Mouse (Mus musculus) liver, embryonic 14.5 days (tissue): ENCODE measurements at regions not wholly inside any gene's neighbourhood (a gene's known extent, or its start where the extent isn't known, plus 50 kb on each side); places are given as distances from the start of the nearest gene placed in this dataset.

ENCODE experiments used
- ATAC-seq: fragments of 200-750 bp; cut with Nextera tagmentation; 2 replicates; pipeline ENCODE4 v1.8.0; 2017; ENCODE audit warnings: moderate number of reproducible peaks, mild to moderate bottlenecking, moderate library complexity; ENCODE audit not compliant: insufficient read depth
- DNase-seq, 3 experiments: peaks; one replicate each; pipeline ENCODE4 v3.0.0-alpha.2; 2012 to 2013; ENCODE audit warnings: low read depth in 3 of 3, low spot score in 3 of 3
- H3K27ac ChIP-seq: fragments of 300-500 bp; sonication (generic); 2 replicates; pipeline ENCODE4 v1.5.1; 2014; ENCODE audit warnings: moderate library complexity, mild to moderate bottlenecking, control low read depth, inconsistent platforms
- H3K27me3 ChIP-seq: fragments of 300-500 bp; sonication (generic); 2 replicates; pipeline ENCODE4 v1.6.1; 2014; ENCODE audit warnings: mild to moderate bottlenecking, low read length, moderate library complexity; ENCODE audit not compliant: control insufficient read depth, insufficient read depth
- H3K36me3 ChIP-seq: fragments of 300-500 bp; sonication (generic); replicated peaks from 2 replicates; pipeline ENCODE4 v1.6.1; 2014; ENCODE audit warnings: low read depth; ENCODE audit not compliant: control insufficient read depth, insufficient read depth
- H3K4me1 ChIP-seq, 2 experiments: fragments of 200-500 bp in 1 of 2; fragments of 300-500 bp in 1 of 2; sonication (generic) in 1 of 2; replicated peaks; 2 replicates each; pipeline ENCODE4 v1.6.1; 2012 to 2014; ENCODE audit warnings: antibody characterized with exemption in 1 of 2, inconsistent platforms in 1 of 2, low read length in 1 of 2; ENCODE audit not compliant: control insufficient read depth in 2 of 2, insufficient read depth in 2 of 2
- H3K4me2 ChIP-seq: fragments of 300-500 bp; sonication (generic); 2 replicates; pipeline ENCODE4 v1.6.1; 2014; ENCODE audit warnings: low read depth, mild to moderate bottlenecking, control low read depth, moderate library complexity
- H3K4me3 ChIP-seq, 2 experiments: fragments of 200-500 bp in 1 of 2; fragments of 300-500 bp in 1 of 2; sonication (generic) in 1 of 2; 2 replicates each; pipeline ENCODE4 v1.5.1; 2012 to 2014; ENCODE audit warnings: low read depth in 2 of 2, low read length in 2 of 2, mild to moderate bottlenecking in 2 of 2, control low read depth in 1 of 2, inconsistent platforms in 1 of 2, moderate library complexity in 1 of 2; ENCODE audit not compliant: insufficient read depth in 1 of 2
- H3K9ac ChIP-seq: fragments of 300-500 bp; sonication (generic); replicated peaks from 2 replicates; pipeline ENCODE4 v1.6.1; 2014; ENCODE audit warnings: mild to moderate bottlenecking, control low read depth, moderate library complexity
- H3K9me3 ChIP-seq: fragments of 300-500 bp; sonication (generic); 2 replicates; pipeline ENCODE4 v1.6.1; 2016; ENCODE audit warnings: low read length, mixed read lengths; ENCODE audit not compliant: control insufficient read depth
- CTCF ChIP-seq: IDR thresholded peaks from 2 replicates; pipeline ENCODE4 v1.5.1; 2016; ENCODE audit warnings: antibody characterized with exemption, low read depth, control low read depth
- EP300 ChIP-seq: IDR thresholded peaks from 2 replicates; pipeline ENCODE4 v1.6.1; 2016; ENCODE audit warnings: antibody characterized with exemption, low read depth
- WGBS: fragments of 180-500 bp; shearing (Covaris S2); extraction: QIAGEN DNeasy Blood & Tissue Kit; methylation state at CpG from one replicate; pipeline ENCODE4 v1.1.7; 2014; ENCODE audit not compliant: insufficient replicate concordance; 5-methylcytosine and 5-hydroxymethylcytosine counted together

DNA sequence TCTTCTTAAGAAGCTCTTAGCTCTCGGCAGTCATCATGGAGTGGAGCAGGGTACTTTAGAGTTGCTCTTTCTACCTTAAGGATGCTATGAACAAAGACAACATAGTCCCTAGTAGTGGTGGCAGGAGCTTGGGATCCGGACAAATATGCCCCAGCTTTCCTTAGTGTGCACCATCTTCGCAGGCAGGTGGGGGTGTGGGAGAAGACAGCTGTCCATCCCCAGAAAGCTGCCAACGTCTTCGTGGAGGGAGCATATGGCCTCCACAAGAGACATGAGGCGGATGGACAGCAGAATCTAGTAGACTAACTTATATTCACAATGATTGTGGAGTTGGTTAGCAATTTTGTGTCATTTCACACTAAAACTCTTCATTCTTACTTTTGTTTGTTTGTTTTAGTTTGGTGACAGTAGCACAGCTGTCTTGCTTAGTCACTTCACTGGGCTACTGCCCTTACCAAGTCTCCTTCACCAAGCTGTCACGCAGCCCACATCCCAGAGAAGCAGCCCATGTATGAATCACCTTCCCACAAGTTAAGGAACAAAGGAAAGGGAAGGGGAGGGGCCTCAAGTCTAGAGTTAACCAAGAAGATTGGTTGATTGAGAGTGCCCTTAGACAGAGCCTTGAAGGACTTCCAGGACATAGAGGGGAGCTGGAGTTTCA lies 432.6 kb upstream of the Tshz3 start:
- DNase-seq (no peak), ATAC-seq (no peak)
- no peak overlapping the region for H3K4me2 ChIP-seq
- H3K4me3 ChIP-seq = no peak overlapping the region
- no peaks in the 10 kb centered on the region for H3K4me1 ChIP-seq
- H3K9me3 ChIP-seq = no peaks in the 10 kb centered on the region
- no peak overlapping the region for H3K27ac ChIP-seq
- TF ChIP-seq EP300 (no peak), CTCF (no peak)
- H3K27me3 ChIP-seq = no peaks in the 10 kb centered on the region
- 53% methylated on average over 7 of the region's 7 CpGs for WGBS
- no peaks in the 10 kb centered on the region for H3K36me3 ChIP-seq
- H3K9ac ChIP-seq = no peak overlapping the region

DNA sequence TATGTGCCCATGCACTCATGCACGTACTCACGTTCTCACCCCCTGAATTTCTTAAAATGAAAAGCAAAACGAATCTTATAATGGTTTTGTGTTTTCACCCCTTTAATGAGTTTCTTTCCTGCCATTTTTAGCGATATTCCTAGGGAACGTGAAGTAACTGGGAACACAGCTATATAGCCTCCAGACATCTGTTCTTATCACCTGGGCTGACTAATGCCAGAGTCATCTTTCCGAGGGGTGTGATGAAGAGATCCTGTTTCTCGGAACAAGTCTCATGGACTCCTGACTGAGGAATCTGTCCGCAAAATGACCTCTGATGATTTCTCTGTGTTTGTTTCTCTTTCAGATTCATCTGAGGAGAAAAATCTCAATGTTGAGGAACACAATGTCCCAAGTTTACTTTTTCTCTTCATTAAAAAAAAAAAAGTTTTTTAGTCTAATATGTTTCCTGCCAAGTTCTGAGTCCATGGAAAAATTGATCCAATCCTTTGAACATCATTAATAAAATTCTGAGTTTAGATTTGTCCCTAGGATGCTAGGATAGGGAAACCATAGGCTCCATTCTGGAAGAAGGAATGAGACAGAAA lies 435.7 kb upstream of the Tshz3 start:
- Histone ChIP-seq H3K36me3 (no peaks in the 10 kb centered on the region), H3K9ac (no peak overlapping the region), H3K27ac (no peak overlapping the region), H3K4me3 (no peak overlapping the region), H3K9me3 (no peaks in the 10 kb centered on the region), H3K27me3 (no peaks in the 10 kb centered on the region), H3K4me2 (no peak overlapping the region), H3K4me1 (no peaks in the 10 kb centered on the region)
- DNase-seq (no peak), ATAC-seq (no peak)
- no peak for TF ChIP-seq CTCF
- no peak for TF ChIP-seq EP300
- 68% methylated on average over 8 of the region's 8 CpGs for WGBS

DNA sequence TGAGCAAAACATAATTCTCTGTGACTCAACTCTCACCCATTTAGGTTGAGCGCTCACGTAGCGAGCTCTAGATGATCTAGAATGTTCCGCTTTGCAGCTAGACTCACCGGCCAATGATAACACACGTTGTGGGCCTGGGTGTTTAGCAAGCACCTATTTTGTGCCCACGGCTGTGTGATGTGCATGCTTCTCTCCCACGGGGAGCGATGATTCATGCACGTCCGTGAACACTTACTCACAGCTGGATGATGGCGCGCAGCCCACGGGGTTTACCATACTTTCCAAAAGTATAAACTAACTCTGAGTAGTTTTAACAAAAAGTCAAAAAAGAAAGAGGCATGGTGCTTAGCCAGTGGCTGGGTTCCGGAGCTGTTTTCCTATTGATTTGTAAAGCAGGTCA lies 440.8 kb upstream of the Tshz3 start:
- H3K9ac ChIP-seq = no peak overlapping the region
- H3K4me3 ChIP-seq = no peak overlapping the region
- no peaks in the 10 kb centered on the region for H3K4me1 ChIP-seq
- H3K27me3 ChIP-seq = no peaks in the 10 kb centered on the region
- 80% methylated on average over 15 of the region's 15 CpGs for whole genome bisulfite sequencing
- ATAC-seq = no peak
- H3K9me3 ChIP-seq = no peaks in the 10 kb centered on the region
- DNase-seq = no peak
- TF ChIP-seq CTCF = no peak
- TF ChIP-seq EP300 = no peak
- no peaks in the 10 kb centered on the region for H3K36me3 ChIP-seq
- no peak overlapping the region for H3K27ac ChIP-seq
- H3K4me2 ChIP-seq = no peak overlapping the region

DNA sequence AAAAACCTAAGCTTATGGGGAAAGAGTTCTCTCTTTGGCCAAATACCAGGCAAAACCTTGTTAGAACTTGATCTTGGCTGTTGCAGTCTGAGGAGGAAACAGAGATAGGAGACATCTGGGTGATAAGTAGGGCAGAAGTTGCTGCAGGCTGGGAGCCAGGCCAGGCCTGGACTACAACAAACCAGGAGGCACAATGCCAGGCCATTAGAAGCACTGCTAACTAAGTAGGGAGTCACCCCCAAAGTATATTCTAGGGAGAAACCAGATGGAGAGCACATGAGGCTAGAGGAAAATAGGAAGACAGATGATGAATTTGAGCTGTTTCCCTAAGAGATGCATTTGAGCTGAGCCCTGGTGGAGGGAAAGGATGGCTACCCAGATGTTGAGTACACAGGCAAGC lies 444.6 kb upstream of the Zfp507 start:
- Histone ChIP-seq H3K4me1 (no peaks in the 10 kb centered on the region), H3K9me3 (no peaks in the 10 kb centered on the region), H3K27me3 (no peaks in the 10 kb centered on the region), H3K27ac (no peak overlapping the region), H3K9ac (no peak overlapping the region), H3K4me2 (no peak overlapping the region), H3K36me3 (no peaks in the 10 kb centered on the region), H3K4me3 (no peak overlapping the region)
- DNase-seq (no peak), ATAC-seq (no peak)
- TF ChIP-seq CTCF (no peak), EP300 (no peak)

DNA sequence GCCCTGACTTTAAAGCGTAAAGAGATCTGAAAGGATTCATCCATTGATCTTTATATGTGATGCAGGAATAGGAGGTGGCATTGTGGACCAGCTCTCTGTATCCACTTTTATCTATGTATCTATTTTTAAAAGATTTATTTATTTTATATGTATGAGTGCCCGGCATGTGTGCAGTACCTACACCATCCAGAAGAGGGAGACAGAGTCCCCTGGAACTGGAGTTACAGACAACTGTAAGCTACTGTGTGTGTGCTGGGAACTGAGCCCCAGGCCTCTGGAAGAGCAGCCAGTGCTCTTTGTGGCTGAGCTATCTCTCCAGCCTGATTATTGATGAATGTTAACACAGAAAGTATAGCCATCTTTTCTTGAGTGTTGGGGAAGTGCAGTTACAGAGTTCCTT lies 433.9 kb upstream of the Zfp507 start:
- TF ChIP-seq EP300 (no peak), CTCF (peak; percentile 52)
- H3K36me3 ChIP-seq = no peaks in the 10 kb centered on the region
- WGBS = 78% methylated on average over 2 of the region's 2 CpGs

More for the DNA sequence above, 433.9 kb upstream of the Zfp507 start:
- Histone ChIP-seq H3K4me2 (no peak overlapping the region), H3K4me3 (no peak overlapping the region), H3K9me3 (no peaks in the 10 kb centered on the region), H3K27ac (no peak overlapping the region), H3K27me3 (no peaks in the 10 kb centered on the region), H3K4me1 (no peaks in the 10 kb centered on the region), H3K9ac (no peak overlapping the region)
- DNase-seq (no peak), ATAC-seq (no peak)
